Mouse (Mus musculus) testis, adult 2 months (tissue): ENCODE results near the gene Cop1.

Source experiments
- CTCF ChIP-seq: fragments of 200-500 bp; IDR thresholded peaks from 2 replicates; pipeline ENCODE4 v1.5.1; 2012; ENCODE audit warnings: low read depth, mild to moderate bottlenecking, inconsistent platforms, low read length, moderate library complexity; ENCODE audit not compliant: control insufficient read depth, insufficient read depth, insufficient replicate concordance
- POLR2A ChIP-seq: fragments of 200-500 bp; IDR thresholded peaks from 2 replicates; pipeline ENCODE4 v1.6.1; 2012; ENCODE audit warnings: low read depth, mild to moderate bottlenecking, inconsistent platforms, low read length, moderate library complexity; ENCODE audit not compliant: control insufficient read depth

GRCm38 (mm10) chr1:159396515-159396914, 164.4 kb downstream of the Cop1 start:
- TF ChIP-seq CTCF (peak; percentile 59; the same call in 1 of the 2 replicates), POLR2A (no peak)
